Mouse (Mus musculus): ENCODE data around the gene Kdm4b. TPM values are rescaled to one million over a fixed set of nuclear protein-coding genes. Genes with fewer than 3 reads are reported as not detected.

The Kdm4b gene
- polyA plus RNA-seq, 1 experiment from 2014 or later = 21.3 TPM

DNA sequence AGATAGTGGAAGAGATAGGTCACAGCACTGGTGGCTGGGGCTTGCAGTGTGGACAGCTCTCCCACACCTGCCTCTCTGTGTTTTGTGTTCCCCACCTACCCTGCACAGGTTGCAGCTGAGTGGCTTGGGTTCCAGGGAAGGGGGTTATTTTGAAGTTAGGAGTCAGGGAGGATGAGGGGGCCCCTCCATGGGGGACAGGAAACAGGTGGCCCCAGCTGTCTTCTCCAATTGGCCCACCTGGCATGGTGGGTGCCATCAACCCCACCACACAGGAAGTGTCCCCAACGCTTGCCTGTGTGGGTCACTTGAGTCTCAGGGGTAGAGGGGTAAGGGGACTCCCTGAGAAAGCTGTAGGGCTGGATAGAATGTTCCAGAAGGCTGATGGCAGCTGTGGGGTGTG, 32.6 kb upstream of the Kdm4b start:
- H3K4me3 ChIP-seq (ENCODE audit: low read length) = no peak overlapping the region
- peaks cover 11% of the 10 kb centered on the region for H3K4me1 ChIP-seq (ENCODE audit: control insufficient read depth, insufficient read depth, low read length)
- 77% methylated on average over 1 of the region's 1 CpGs for WGBS
- H3K36me3 ChIP-seq (ENCODE audit: control insufficient read depth, insufficient read depth, low read length) = no peaks in the 10 kb centered on the region
- no peak overlapping the region for H3K9ac ChIP-seq (ENCODE audit: low read depth, low read length)
- H3K9me3 ChIP-seq (ENCODE audit: control insufficient read depth, low read length) = no peaks in the 10 kb centered on the region
- no peak for ATAC-seq
- H3K27ac ChIP-seq (ENCODE audit: low read length) = no peak overlapping the region
- H3K4me2 ChIP-seq (ENCODE audit: low read depth, low read length) = no peak overlapping the region
- no peaks in the 10 kb centered on the region for H3K27me3 ChIP-seq (replicated peaks; ENCODE audit: control insufficient read depth, insufficient read depth, low read length)

DNA sequence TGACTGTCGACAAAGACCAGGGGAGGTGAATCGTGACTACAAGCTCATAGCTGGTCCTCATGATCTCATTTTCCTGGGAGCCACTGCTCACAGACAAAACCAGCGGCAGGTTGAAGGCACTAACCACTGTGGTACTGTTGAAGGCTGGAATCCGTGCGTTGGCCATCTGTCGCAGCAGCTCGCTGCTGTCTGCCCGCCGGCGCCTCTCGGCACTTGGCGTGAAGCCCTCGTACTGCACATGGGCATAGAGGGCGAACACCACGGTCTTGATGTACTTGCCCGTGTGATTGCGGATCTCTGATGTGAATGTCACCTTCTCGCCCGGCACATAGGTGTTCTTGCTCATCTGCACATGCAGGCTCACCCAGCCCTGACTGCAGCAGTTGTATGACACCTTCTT, 31.6 kb upstream of the Kdm4b start:
- H3K4me1 ChIP-seq (ENCODE audit: control insufficient read depth, insufficient read depth, low read length) = peaks cover 7% of the 10 kb centered on the region
- H3K4me2 ChIP-seq (ENCODE audit: low read depth, low read length) = no peak overlapping the region
- no peak overlapping the region for H3K27ac ChIP-seq (ENCODE audit: low read length)
- no peak for ATAC-seq
- no peak overlapping the region for H3K9ac ChIP-seq (ENCODE audit: low read depth, low read length)
- no peaks in the 10 kb centered on the region for H3K36me3 ChIP-seq (ENCODE audit: control insufficient read depth, insufficient read depth, low read length)
- no peaks in the 10 kb centered on the region for H3K27me3 ChIP-seq (replicated peaks; ENCODE audit: control insufficient read depth, insufficient read depth, low read length)
- H3K4me3 ChIP-seq (ENCODE audit: low read length) = no peak overlapping the region
- WGBS = 85% methylated on average over 19 of the region's 19 CpGs
- no peaks in the 10 kb centered on the region for H3K9me3 ChIP-seq (ENCODE audit: control insufficient read depth, low read length)

DNA sequence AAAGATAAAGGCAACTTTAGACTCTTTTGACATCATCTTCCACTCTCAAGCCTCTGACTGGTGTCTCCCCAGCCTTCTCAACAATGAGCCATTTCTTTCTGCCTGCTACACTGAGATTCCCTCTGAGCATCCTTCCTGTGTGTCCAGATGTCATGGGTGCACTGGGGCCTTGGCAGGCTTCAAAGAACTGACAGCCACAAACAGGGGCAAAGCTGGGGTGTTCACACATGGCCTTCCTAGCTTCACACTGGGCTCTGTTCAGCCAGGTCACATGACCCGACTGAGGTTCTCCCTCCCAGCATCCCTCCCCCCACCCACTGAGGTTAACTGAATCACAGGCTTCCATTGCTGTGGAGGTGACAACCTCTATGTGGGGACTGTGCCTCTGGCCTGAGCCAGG, 29.7 kb upstream of the Kdm4b start:
- ATAC-seq = no peak

DNA sequence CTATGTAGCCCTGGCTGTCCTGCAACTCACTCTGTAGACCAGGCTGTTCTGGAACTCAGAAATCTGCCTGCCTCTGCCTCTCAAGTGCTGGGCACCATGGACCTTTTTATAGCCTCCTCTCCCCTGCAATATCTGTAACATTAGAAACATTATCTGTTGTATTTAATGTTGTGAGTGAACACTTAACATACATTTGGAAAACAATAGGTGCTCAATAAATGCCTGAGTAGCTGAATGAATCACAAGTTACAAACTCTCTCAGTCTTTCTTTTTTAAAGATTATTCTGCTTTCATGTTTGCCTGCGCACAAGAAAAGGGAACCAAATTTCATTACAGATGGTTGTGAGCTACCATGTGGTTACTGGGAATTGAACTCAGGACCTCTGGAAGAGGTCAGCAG, 27.6 kb upstream of the Kdm4b start:
- no peak for ATAC-seq
- 93% methylated on average over 1 of the region's 1 CpGs for WGBS
- H3K4me3 ChIP-seq (ENCODE audit: low read length) = no peak overlapping the region

More for the DNA sequence above, 29.7 kb upstream of the Kdm4b start:
- H3K4me1 ChIP-seq (ENCODE audit: control insufficient read depth, insufficient read depth, low read length) = peaks cover 5% of the 10 kb centered on the region; the same call in 1 of the 2 replicates
- H3K9ac ChIP-seq (ENCODE audit: low read depth, low read length) = no peak overlapping the region
- 71% methylated on average over 1 of the region's 1 CpGs for WGBS
- no peak overlapping the region for H3K27ac ChIP-seq (ENCODE audit: low read length)
- H3K4me2 ChIP-seq (ENCODE audit: low read depth, low read length) = no peak overlapping the region
- no peaks in the 10 kb centered on the region for H3K36me3 ChIP-seq (ENCODE audit: control insufficient read depth, insufficient read depth, low read length)
- no peaks in the 10 kb centered on the region for H3K9me3 ChIP-seq (ENCODE audit: control insufficient read depth, low read length)
- no peaks in the 10 kb centered on the region for H3K27me3 ChIP-seq (replicated peaks; ENCODE audit: control insufficient read depth, insufficient read depth, low read length)
- no peak overlapping the region for H3K4me3 ChIP-seq (ENCODE audit: low read length)

DNA sequence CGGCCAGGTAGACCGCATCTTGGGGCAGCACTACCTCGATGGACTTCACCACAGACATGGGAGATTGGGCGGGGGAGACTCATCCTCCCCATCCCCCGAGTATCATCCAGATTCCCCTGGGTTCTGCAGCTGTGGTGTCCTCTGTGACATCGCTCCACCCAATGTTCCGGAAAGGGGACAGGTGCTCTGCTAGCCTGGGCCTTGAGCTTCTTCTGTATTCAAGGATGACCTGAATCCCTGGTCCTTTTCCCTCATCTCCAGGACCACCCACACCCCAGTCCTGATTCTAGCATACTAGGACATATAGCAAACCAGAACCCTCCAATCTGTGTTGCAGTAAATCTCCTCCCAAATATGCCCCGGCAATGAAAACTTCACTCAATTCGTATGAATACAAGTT, 25.7 kb upstream of the Kdm4b start, which contains the start of gene Arrdc5:
Gene Arrdc5 (minus strand): TSS at position 101 of the 400 bp plus-strand sequence.
- H3K4me2 ChIP-seq (ENCODE audit: low read depth, low read length) = no peak within 1 kb of the TSS
- ATAC-seq = no peak
- no peak within 1 kb of the TSS for H3K4me3 ChIP-seq (ENCODE audit: low read length)
- WGBS = 91% methylated on average over 9 of the region's 9 CpGs
- no peaks in the 10 kb centered on the region for H3K9me3 ChIP-seq (ENCODE audit: control insufficient read depth, low read length)
- H3K27me3 ChIP-seq (replicated peaks; ENCODE audit: control insufficient read depth, insufficient read depth, low read length) = no peaks in the 10 kb centered on the region
- H3K9ac ChIP-seq (ENCODE audit: low read depth, low read length) = no peak within 1 kb of the TSS
- no peak within 1 kb of the TSS for H3K27ac ChIP-seq (ENCODE audit: low read length)
- peaks cover 17% of the 10 kb centered on the region for H3K4me1 ChIP-seq (ENCODE audit: control insufficient read depth, insufficient read depth, low read length)
- no peaks in the 10 kb centered on the region for H3K36me3 ChIP-seq (ENCODE audit: control insufficient read depth, insufficient read depth, low read length)

More for the DNA sequence above, 27.6 kb upstream of the Kdm4b start:
- Histone ChIP-seq H3K27me3 (replicated peaks; ENCODE audit: control insufficient read depth, insufficient read depth, low read length) (no peaks in the 10 kb centered on the region), H3K4me2 (ENCODE audit: low read depth, low read length) (no peak overlapping the region), H3K36me3 (ENCODE audit: control insufficient read depth, insufficient read depth, low read length) (no peaks in the 10 kb centered on the region), H3K9me3 (ENCODE audit: control insufficient read depth, low read length) (no peaks in the 10 kb centered on the region), H3K4me1 (ENCODE audit: control insufficient read depth, insufficient read depth, low read length) (peaks cover 8% of the 10 kb centered on the region), H3K27ac (ENCODE audit: low read length) (no peak overlapping the region), H3K9ac (ENCODE audit: low read depth, low read length) (no peak overlapping the region)

DNA sequence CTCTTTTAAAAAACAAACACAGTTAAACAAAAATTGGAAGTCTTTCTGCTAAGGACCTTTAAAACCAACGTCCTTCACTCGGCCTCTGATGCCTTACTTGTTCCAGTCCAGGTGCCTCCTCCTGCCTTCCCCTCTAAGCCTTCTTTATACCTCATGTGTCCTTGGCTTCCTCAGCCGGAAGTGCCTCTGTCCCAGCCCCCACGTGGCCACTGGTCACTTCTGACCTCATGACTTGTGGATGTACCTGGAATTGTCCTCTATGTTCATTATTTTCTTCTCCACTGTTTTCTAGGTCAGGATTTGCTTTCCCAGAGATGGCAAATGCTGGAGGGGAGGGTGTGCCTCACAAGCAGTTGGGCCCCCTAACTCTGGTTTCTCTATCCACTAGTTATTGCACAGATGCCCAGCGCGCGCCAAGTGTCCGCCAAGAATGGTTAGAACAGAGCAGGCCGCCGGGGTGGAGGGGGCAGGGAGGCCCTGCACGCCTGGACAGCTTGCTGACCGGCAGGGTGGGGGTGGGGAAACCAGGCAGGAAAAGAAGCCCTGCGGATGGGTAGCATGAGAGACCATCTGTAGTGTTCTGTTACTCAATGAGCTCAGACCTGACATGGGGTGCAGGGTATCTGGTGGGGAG, 23.4 kb upstream of the Kdm4b start:
- peaks cover 30% of the 10 kb centered on the region for H3K4me1 ChIP-seq (ENCODE audit: control insufficient read depth, insufficient read depth, low read length)
- H3K4me3 ChIP-seq (ENCODE audit: low read length) = peak overlapping the region; percentile 77
- 29% methylated on average over 13 of the region's 13 CpGs for WGBS
- H3K27ac ChIP-seq (ENCODE audit: low read length) = peak overlapping the region; percentile 78
- peak; percentile 7 for ATAC-seq
- H3K36me3 ChIP-seq (ENCODE audit: control insufficient read depth, insufficient read depth, low read length) = no peaks in the 10 kb centered on the region
- H3K27me3 ChIP-seq (replicated peaks; ENCODE audit: control insufficient read depth, insufficient read depth, low read length) = no peaks in the 10 kb centered on the region
- H3K4me2 ChIP-seq (ENCODE audit: low read depth, low read length) = peak overlapping the region; percentile 93
- no peaks in the 10 kb centered on the region for H3K9me3 ChIP-seq (ENCODE audit: control insufficient read depth, low read length)
- peak overlapping the region; percentile 72 for H3K9ac ChIP-seq (ENCODE audit: low read depth, low read length)

DNA sequence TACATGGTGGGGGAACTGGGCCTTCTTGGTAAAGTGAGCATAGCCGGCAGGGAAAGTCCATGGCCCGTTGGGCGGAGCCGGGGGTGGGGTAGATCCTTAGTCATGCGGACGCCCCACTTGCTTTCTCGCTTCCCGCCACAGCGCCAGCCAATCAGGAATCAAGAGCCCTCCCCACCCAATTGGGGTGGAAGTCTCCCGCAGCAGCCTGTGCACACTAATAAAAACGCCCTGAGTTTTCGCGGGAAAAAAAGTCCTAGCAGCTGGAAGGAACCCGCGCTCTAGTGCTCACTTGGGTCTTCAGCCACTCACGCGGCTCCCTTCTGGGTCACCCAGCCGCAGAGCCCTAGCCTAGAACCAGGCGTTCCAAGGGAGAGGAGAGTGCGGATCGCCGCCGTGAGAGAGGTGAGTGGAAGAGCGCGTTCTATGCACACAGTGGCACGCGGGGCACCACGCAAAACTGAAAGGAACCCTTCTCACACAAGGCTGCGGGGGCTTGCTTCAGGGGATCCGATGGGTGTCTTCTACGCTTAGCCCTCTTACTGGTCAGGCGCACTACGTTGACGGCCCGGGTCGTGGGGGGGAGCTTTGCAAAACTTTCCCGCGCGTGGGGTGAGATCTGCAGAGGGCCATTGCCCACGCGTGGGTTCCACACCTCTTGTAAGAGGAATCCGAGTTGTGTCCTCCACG, 22.6 kb upstream of the Kdm4b start, which contains the start of gene Uhrf1:
Gene Uhrf1 (plus strand): TSS at position 162 of the 687 bp plus-strand sequence.
- H3K9ac ChIP-seq (ENCODE audit: low read depth, low read length) = peak within 1 kb of the TSS; percentile 72
- H3K4me1 ChIP-seq (ENCODE audit: control insufficient read depth, insufficient read depth, low read length) = peaks cover 37% of the 10 kb centered on the region
- no peaks in the 10 kb centered on the region for H3K27me3 ChIP-seq (replicated peaks; ENCODE audit: control insufficient read depth, insufficient read depth, low read length)
- peak within 1 kb of the TSS; percentile 77 for H3K4me3 ChIP-seq (ENCODE audit: low read length)
- H3K27ac ChIP-seq (ENCODE audit: low read length) = peak within 1 kb of the TSS; percentile 91
- H3K36me3 ChIP-seq (ENCODE audit: control insufficient read depth, insufficient read depth, low read length) = no peaks in the 10 kb centered on the region
- no peaks in the 10 kb centered on the region for H3K9me3 ChIP-seq (ENCODE audit: control insufficient read depth, low read length)
- peak; percentile 78 for ATAC-seq
- under 1% methylated on average over 43 of the region's 43 CpGs for WGBS
- H3K4me2 ChIP-seq (ENCODE audit: low read depth, low read length) = peak within 1 kb of the TSS; percentile 93

- ATAC-seq = peak; percentile 82
- Histone ChIP-seq H3K4me2 (ENCODE audit: low read depth, low read length) (peak overlapping the region; percentile 93), H3K9me3 (ENCODE audit: control insufficient read depth, low read length) (no peaks in the 10 kb centered on the region), H3K9ac (ENCODE audit: low read depth, low read length) (peak overlapping the region; percentile 72), H3K27ac (ENCODE audit: low read length) (peak overlapping the region; percentile 91), H3K4me3 (ENCODE audit: low read length) (peak overlapping the region; percentile 77), H3K27me3 (replicated peaks; ENCODE audit: control insufficient read depth, insufficient read depth, low read length) (no peaks in the 10 kb centered on the region), H3K4me1 (ENCODE audit: control insufficient read depth, insufficient read depth, low read length) (peaks cover 39% of the 10 kb centered on the region), H3K36me3 (ENCODE audit: control insufficient read depth, insufficient read depth, low read length) (no peaks in the 10 kb centered on the region)
- WGBS = under 1% methylated on average over 68 of the region's 68 CpGs
These were observed 21.8 kb upstream of the Kdm4b start for GRCm38 (mm10) chr17:56303847-56304586.

GRCm38 (mm10) chr17:56304718-56305117, 21.1 kb upstream of the Kdm4b start:
- Histone ChIP-seq H3K9me3 (ENCODE audit: control insufficient read depth, low read length) (no peaks in the 10 kb centered on the region), H3K4me1 (ENCODE audit: control insufficient read depth, insufficient read depth, low read length) (peaks cover 39% of the 10 kb centered on the region), H3K4me2 (ENCODE audit: low read depth, low read length) (peak overlapping the region; percentile 93), H3K27me3 (replicated peaks; ENCODE audit: control insufficient read depth, insufficient read depth, low read length) (no peaks in the 10 kb centered on the region), H3K36me3 (ENCODE audit: control insufficient read depth, insufficient read depth, low read length) (no peaks in the 10 kb centered on the region), H3K27ac (ENCODE audit: low read length) (peak overlapping the region; percentile 58), H3K9ac (ENCODE audit: low read depth, low read length) (peak overlapping the region; percentile 72), H3K4me3 (ENCODE audit: low read length) (peak overlapping the region; percentile 77)
- 6% methylated on average over 11 of the region's 11 CpGs for WGBS
- no peak for ATAC-seq
